Mouse (Mus musculus): Measurements from ENCODE around the gene Sema7a.

DNA sequence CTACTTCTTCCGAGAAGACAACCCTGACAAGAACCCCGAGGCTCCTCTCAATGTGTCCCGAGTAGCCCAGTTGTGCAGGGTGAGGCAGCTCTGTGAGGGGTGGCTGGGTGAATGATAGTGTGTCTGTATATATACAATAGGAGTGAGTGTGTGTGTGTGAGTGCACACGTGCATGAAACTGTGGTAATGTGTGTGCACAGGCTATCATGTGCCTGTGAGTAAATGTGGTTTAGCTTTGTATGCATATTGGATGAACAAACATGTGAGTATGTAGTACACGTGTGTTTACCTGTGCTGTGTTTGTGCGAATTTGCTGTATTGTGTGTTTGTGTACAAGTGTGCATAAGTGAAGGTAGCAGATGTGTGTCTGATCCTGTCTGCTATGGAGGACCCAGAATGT is 15.9 kb downstream of the Sema7a start:
- no peak for TF ChIP-seq CTCF (IDR thresholded peaks at IDR 0.05; ENCODE audit: extremely low read depth, insufficient read depth, insufficient read length, insufficient replicate concordance)
- no peak for TF ChIP-seq POLR2A (IDR thresholded peaks at IDR 0.05; ENCODE audit: low read depth, low read length)
